Mouse (Mus musculus) brown adipose tissue, adult 24 weeks (tissue): Measurements from ENCODE around the gene Abi2. TPM values are rescaled to one million over a fixed set of nuclear protein-coding genes. Genes with fewer than 3 reads are reported as not detected.
"Not testable (repeated sequence)": the region's sequence is repeated elsewhere in the genome, so short reads cannot be mapped to it uniquely, and the experiment has no call there.

Experiments
- H3K27ac ChIP-seq: fragments of 200-500 bp; replicated peaks from 2 replicates; pipeline ENCODE4 v1.5.1; 2012; ENCODE audit warnings: low read depth, mild to moderate bottlenecking, low read length
- H3K4me1 ChIP-seq: fragments of 200-500 bp; 2 replicates; pipeline ENCODE4 v1.6.1; 2012; ENCODE audit warnings: low read length, mixed read lengths; ENCODE audit not compliant: control insufficient read depth, insufficient read depth, insufficient read length
- H3K4me3 ChIP-seq: fragments of 200-500 bp; 2 replicates; pipeline ENCODE4 v1.5.1; 2012; ENCODE audit warnings: low read depth, mild to moderate bottlenecking, low read length, moderate library complexity; ENCODE audit not compliant: insufficient read depth
- polyA plus RNA-seq: library from polyadenylated mRNA; stranded (reverse); fragments of >200 nt; gene quantifications from 2 replicates; pipeline ENCODE4 v1.2.4, GENCODE M21; 2012; ENCODE audit not compliant: missing spikeins, insufficient read depth, insufficient read length

Abi2 gene
- 6.5 and 11.4 TPM in 2 replicates for polyA plus RNA-seq

DNA sequence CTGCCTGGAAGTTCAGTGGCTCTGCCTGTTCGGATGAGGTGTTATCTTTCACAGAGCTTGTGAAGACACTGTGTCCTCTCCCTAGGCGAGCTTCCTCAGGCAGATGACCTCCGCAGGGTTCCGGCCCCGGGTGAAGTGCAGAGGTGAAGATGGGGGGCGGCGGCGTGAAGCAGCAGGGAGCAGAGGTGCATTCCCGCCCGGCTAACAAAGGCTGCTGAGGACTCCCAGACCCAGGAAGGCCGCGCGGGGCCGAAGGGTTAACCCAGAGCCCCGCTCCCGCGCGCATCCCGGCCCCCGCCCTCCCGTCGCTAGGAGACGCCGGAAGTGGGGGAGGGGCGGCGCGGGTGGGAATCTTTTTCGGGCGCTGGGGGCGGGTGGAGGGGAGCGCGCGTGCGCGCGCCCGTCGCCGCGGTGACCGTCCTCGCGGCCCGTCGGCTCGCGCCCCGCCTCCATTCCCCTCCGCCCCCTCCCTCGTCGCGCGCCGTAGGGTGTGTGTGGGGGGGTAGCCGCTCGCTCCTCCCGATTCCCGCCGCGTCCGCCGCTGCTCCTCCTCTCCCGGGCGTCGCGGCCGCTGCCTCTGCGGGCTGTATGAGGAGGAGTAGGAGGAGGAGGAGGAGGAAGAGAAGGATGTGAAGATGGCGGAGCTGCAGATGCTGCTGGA is at the start of gene Abi2:
TSS of gene Abi2 (plus strand) at position 452 of the 661 bp plus-strand sequence.
- H3K4me1 ChIP-seq = no peaks in the 10 kb centered on the region
- H3K27ac ChIP-seq = peak within 1 kb of the TSS; percentile 60
- peak within 1 kb of the TSS; percentile 71 for H3K4me3 ChIP-seq

DNA sequence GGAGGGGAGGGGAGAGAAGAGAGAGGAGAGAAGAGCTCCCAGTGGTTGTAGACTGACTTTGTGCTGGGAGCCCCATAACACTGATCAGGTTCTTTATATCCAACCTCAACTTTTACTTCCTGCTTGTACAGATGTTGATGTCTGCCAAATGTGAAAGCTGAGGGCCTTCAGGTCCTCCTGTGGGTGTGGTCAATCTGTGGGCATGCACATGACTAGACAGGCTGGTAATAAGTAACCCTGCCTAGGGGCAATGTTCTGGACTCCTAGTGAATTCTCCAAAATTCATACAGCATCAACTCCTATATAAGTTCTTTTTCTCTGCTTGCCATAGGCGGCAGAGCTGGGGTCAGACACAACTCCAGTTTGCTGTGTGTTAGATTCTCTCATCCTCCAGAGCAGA is 47.8 kb upstream of the Abi2 start:
- Histone ChIP-seq H3K4me1 (no peaks in the 10 kb centered on the region), H3K27ac (no peak overlapping the region), H3K4me3 (no peak overlapping the region)

DNA sequence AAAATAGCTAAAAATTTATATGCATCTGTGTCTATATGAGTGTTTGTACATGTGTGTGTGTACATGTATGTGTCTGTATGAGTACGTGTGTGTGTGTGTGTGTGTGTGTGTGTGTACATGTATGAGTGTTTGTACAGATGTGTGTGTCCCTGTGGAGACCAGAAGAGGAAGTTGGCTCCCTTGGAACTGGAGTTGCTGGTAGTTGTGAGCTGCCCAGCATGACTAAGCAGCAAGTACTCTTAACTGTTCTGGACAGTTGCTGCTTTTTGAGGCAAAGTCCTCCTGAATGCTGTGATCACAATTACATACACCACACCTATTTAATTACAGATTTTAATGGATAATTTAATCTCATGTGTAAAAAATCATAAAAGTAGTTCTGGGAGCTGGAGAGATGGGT is 32.9 kb upstream of the Abi2 start:
- Histone ChIP-seq H3K27ac (no peak overlapping the region), H3K4me3 (no peak overlapping the region)

DNA sequence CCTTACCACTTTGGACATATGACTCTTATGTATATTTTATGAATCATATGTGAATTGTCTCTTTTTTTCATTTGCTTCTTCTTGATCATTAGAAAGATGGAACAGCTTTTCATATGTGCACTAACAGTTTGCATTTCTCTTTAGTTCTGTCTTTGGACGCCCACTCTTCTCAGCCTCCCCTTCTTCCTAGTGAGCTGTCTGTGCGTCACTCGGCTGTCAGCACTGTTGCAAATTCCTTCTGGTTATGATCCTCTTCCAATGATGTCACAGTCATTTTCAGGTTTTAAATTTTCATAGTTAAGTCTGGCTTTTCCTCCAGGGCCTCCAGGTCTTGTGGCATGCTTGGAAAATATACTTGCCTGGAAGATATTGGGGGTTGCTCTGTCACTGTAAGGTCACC is 27.5 kb upstream of the Abi2 start:
- H3K4me1 ChIP-seq = no peaks in the 10 kb centered on the region
- no peak overlapping the region for H3K4me3 ChIP-seq
- H3K27ac ChIP-seq = no peak overlapping the region

More for the DNA sequence above, 32.9 kb upstream of the Abi2 start:
- no peaks in the 10 kb centered on the region for H3K4me1 ChIP-seq

DNA sequence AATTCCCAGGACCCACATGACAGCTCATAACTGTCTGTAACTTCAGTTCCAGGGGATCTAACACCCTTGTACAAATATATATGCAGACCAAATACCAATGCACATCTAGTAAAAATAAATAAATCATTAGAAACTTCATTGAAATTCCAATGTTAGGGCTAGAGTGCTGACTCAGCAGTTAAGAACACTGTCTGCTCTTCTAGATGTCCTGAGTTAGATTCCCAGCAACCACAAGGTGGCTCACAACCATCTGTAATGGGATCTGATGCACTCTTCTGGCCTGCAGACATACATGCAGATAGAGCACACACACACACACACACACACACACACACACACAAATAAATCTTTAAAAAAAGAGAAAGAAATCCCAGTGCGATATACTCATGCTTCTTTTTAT is 4.6 kb upstream of the Abi2 start:
- Histone ChIP-seq H3K4me3 (no peak overlapping the region), H3K4me1 (no peaks in the 10 kb centered on the region), H3K27ac (no peak overlapping the region)

DNA sequence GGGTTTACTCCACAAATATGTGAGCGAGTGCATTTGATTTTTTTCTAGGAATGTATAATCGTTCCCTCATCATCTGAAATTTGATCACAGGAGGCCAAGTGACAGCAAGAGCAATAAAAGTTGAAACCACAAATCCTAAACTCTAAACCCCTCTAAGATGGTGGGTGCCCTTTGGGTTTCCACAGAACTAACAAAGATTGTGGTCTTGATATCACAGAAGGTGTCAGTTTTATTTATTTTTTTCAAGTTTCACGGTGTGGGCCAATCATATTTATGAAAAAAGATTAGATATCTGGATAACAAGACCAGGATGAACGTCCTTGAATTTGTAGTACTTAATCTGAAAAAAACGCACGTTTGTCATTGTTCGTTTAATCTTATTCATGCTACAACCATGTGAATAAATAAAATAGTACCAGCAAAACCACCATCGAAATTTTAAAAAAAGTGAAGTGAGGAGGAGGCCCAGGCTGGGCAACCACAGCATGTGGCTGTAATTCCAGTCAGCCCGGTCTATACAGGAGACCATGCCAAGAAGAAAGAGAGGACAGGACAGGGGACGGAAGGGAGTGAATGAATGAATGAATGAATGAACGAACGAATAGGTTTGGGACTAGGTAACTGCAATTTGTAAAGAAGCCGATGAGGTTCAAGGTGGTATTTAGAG is 785 bp upstream of the Abi2 start:
- H3K4me3 ChIP-seq = peak overlapping the region; percentile 71
- H3K4me1 ChIP-seq = no peaks in the 10 kb centered on the region
- H3K27ac ChIP-seq = peak overlapping the region; percentile 60

DNA sequence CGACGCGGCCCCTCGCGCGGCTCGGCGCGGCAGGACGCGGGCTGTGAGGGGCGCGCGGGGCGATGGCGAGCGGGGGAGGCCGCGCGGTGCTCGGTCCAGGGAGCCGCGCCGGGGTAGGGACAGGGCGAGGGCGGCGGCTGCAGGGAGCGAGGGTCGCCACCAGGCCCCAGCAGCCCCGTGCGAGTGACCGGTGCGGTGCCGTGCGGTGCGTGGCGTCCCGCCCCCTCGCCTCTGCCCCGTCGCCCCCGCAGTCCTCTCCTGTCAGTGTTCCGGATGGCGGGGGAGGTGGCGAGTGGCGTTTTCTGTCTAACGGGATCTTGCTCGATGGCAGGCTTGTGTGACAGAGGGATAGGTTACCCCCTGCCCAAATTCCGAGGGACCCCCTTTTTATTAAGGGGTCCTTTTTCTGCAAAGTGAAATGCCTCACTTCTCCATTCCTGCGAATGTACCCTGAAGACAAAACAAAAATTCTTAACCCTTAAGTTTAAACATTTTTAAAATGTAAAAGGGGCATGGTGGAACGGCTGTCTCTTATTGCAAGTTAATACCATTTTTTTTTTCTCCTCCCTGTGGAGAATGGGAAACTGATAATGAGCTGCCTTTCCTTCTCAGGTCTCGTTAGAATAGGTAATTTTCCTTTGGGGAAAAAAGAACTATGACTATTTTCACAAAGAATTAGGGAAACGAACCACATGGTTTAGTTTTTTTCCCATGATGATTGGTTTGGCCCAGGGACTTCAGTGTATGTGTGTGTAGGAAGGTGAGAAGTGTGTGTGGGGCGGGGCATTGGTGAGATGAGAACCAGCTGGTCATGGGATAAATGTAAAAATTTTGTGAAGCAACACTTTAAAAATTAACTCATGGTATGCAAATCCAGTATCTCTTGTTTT is 754 bp downstream of the Abi2 start:
- H3K4me1 ChIP-seq = no peaks in the 10 kb centered on the region
- H3K4me3 ChIP-seq = peak overlapping the region; percentile 71
- peak overlapping the region; percentile 6 for H3K27ac ChIP-seq

DNA sequence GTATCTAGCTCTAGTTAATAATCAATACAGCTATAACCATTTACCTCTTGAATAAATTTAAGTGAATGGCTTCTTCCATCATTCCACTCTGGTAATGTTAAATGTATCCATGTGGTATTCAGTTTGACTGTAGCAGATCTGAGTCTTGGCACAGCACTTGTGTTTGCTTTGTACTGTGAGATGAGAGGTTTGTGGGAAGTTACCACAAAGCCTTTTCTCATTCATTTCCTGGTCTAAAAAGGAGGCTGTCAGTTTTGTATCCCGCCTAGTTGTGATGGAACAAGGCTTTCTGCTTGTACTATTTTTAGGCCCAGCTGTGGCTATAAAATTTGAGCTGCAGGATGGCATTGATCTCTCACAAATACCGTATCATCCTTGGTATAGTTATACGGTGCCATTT is 7.3 kb downstream of the Abi2 start:
- Histone ChIP-seq H3K4me3 (no peak overlapping the region), H3K4me1 (no peaks in the 10 kb centered on the region), H3K27ac (no peak overlapping the region)

DNA sequence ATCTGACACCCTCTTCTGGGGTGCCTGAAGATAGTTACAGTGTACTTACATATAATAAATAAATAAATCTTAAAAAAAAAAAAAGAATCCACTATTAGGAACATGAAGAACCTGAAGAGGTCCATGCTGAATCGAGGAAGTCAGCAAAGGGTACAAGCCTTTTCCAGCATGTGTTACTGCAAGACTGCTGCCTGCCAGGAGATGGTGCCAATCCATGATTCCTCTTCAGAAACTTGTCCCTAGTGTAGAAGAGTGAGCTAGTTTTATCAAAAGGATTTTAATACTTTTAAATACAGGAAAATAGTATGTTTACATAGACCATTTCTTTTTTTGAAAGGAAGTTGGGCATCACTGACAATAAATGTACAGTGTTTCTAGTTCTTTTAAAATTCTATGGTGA is 14.5 kb downstream of the Abi2 start:
- Histone ChIP-seq H3K4me1 (no peaks in the 10 kb centered on the region), H3K27ac (no peak overlapping the region), H3K4me3 (no peak overlapping the region)

DNA sequence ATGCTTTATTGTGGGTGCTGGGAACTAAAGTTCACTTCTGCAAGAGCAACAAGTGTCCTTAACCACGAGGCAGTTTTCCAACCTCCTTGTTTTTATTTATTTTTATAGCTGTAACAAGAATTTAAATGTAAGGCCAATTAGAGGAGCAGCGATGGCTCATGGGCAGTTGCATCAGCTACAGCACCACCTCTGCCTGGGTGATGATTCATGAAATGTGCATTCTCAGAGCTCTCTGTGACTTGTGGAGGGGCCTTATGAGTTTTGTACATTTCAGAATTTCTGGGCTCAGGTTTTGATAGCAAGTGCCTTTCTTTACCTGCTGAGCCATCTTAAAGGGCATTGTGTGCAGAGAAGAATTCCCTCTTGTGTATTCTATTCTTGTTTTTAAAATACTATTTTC is 18.9 kb downstream of the Abi2 start:
- Histone ChIP-seq H3K4me1 (no peaks in the 10 kb centered on the region), H3K4me3 (no peak overlapping the region), H3K27ac (no peak overlapping the region)

DNA sequence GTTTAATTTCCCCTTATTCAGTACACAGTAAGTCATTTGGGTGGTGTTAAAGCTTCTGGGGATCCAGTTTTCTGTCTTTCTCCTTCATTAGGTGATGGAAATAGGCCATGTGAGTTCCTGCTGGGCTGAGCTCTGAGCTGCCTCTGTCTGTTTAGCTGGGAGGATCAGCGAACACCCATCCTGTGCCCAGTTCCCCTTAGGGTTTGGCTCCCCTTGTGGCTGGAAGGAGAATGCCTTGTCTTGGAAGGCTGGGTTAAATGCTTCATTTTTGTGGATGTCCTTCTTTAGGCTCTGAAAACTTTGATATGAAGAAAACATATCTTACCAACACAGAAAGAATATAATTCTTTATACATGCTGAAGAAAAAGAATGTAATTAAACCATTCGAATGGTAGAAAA is 19.5 kb downstream of the Abi2 start:
- Histone ChIP-seq H3K4me1 (no peaks in the 10 kb centered on the region), H3K27ac (no peak overlapping the region), H3K4me3 (no peak overlapping the region)

DNA sequence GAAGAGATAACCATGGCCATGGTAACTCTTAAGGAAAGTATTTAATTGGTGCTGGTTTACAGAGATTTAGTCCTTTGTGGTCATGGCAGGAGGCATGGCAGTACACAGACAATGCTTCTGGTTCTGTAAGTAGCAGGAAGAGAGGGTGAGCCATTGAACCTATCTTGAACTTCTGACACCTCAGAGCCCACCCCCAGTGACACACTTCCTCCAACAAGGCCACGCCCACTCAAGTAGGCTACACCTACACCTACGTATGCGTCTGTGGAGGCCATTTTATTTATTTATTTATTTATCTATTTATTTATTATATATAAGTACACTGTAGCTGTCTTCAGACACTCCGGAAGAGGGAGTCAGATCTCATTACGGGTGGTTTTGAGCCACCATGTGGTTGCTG is 22.1 kb downstream of the Abi2 start:
- Histone ChIP-seq H3K4me1 (no peaks in the 10 kb centered on the region), H3K27ac (no peak overlapping the region), H3K4me3 (no peak overlapping the region)

DNA sequence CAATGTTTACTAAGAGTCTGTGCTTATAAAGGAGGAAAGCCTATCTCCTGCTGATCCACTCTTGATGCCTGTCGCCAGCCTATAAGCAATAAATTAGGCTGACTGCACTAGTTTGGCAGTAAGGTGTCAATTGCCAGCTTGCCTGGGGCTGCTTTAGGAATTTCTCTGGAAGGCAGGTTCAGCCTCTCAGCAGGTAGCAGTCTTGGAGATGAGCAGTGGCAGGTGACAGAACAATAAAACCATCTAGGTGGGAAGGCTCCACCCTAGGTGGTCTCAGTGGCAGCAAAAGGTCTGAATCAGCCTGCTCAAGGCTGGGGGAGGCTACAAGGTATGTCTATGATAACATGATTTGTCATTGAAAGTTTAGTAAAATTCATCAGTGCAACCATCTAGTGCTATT is 23.1 kb downstream of the Abi2 start:
- Histone ChIP-seq H3K4me3 (no peak overlapping the region), H3K4me1 (no peaks in the 10 kb centered on the region), H3K27ac (no peak overlapping the region)

DNA sequence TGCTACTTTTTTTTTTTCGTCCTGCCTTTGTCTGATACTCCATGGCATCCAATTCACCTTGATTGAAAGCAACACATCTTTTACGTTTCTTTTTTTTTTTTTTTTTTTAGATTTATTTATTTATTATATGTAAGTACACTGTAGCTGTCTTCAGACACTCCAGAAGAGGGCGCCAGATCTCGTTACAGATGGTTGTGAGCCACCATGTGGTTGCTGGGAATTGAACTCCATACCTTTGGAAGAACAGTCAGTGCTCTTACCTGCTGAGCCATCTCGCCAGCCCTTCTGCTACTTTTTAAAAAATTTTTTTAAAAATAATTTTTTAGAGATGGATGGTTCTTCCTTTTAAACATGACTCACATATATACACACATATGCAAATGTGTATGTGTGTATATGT is 32.0 kb downstream of the Abi2 start:
- not testable (repeated sequence) for H3K4me3 ChIP-seq, H3K27ac ChIP-seq, H3K4me1 ChIP-seq

DNA sequence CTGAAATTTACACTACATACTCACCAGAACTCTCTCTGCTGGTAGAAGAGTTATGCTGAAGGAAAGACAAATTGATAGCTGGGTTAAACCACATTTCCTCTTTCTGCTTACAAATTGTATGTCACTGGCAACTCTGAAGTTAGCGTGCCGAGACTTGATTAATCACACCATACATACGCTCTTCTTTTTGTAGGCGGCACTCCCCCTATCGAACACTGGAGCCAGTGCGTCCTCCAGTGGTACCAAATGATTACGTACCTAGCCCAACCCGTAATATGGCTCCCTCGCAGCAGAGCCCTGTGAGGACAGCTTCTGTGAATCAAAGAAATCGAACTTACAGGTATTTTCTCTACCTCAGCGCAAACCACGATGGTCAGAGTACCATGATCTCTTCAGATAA is 37.6 kb downstream of the Abi2 start:
- Histone ChIP-seq H3K4me3 (no peak overlapping the region), H3K4me1 (no peaks in the 10 kb centered on the region), H3K27ac (no peak overlapping the region)
